Comparison of ENCODE assay signal across 25 mouse cellular contexts in genomic region chr11:118280218-118280617, GRCm38 (mm10).
"Had no signal": no experiment of that assay in that cellular context is flagged by ENCODE, and none has a peak within 500 bp of the region (broad histone marks: within the 10 kb centered on the region; RNA-seq: fewer than 3 reads in every experiment).

No protein-coding gene starts in this region.

- DNase-seq: gastrocnemius, postnatal 14 days; gastrocnemius, postnatal 36 days; heart, adult 2 months; heart, postnatal 10 days; heart, postnatal 4 days; kidney, adult 18-20 months; kidney, adult 8-10 months; kidney, postnatal 10 days; kidney, postnatal 25 days; kidney, postnatal 4 days; left cerebral cortex, postnatal 4 days had no signal

- H3K9ac ChIP-seq: hindbrain, embryonic 12.5 days; hindbrain, embryonic 14.5 days; intestine, embryonic 15.5 days; limb, embryonic 13.5 days; limb, embryonic 15.5 days; liver, embryonic 12.5 days; liver, embryonic 14.5 days had no signal

- H3K9me3 ChIP-seq: hindbrain, embryonic 10.5 days; hindbrain, embryonic 12.5 days; intestine, embryonic 15.5 days; limb, embryonic 13.5 days; limb, embryonic 15.5 days; liver, embryonic 12.5 days had no signal

- H3K27me3 ChIP-seq: hindbrain, embryonic 12.5 days; intestine, embryonic 15.5 days; limb, embryonic 13.5 days; limb, embryonic 15.5 days; liver, embryonic 12.5 days had no signal

- ATAC-seq: hindbrain, embryonic 16.5 days; inflammation-experienced regulatory T-cells, adult 6 months; intestine, embryonic 15.5 days; intestine, postnatal 0 days; liver, embryonic 12.5 days had no signal

- H3K4me2 ChIP-seq: heart, embryonic 11.5 days; hindbrain, embryonic 12.5 days; hindbrain, embryonic 14.5 days; intestine, embryonic 15.5 days; limb, embryonic 13.5 days; limb, embryonic 15.5 days; liver, embryonic 12.5 days had no signal

- H3K4me1 ChIP-seq: hindbrain, embryonic 10.5 days; hindbrain, embryonic 12.5 days; intestine, embryonic 15.5 days; limb, embryonic 13.5 days; limb, embryonic 15.5 days; liver, embryonic 12.5 days had no signal

- H3K27ac ChIP-seq: heart, adult 2 months; hindbrain, embryonic 10.5 days; hindbrain, embryonic 12.5 days; hindbrain, embryonic 14.5 days; intestine, embryonic 15.5 days; layer of hippocampus, adult 2 months; left cerebral cortex, adult 2 months; limb, embryonic 13.5 days; limb, embryonic 15.5 days; liver, embryonic 14.5 days had no signal

- H3K4me3 ChIP-seq: heart, adult 2 months; hindbrain, embryonic 10.5 days; hindbrain, embryonic 12.5 days; intestine, embryonic 15.5 days; layer of hippocampus, adult 2 months; left cerebral cortex, adult 2 months; limb, embryonic 13.5 days; limb, embryonic 15.5 days; liver, embryonic 12.5 days had no signal
